Mouse (Mus musculus): ENCODE results near the gene Mcrip1.

- TF ChIP-seq CTCF (IDR thresholded peaks at IDR 0.05) (no peak), EP300 (IDR thresholded peaks at IDR 0.05) (no peak)
Measured at GRCm38 (mm10) chr11:120588531-120588930, 39.0 kb upstream of the Mcrip1 start.

Data from lung, postnatal 0 days (tissue).